Mouse (Mus musculus) CH12.LX (cell line): Measurements from ENCODE around the gene Dgkg. TPM values are rescaled to one million over a fixed set of nuclear protein-coding genes. Genes with fewer than 3 reads are reported as not detected.

ENCODE experiments used
- DNase-seq: peaks from one replicate; pipeline ENCODE4 v3.0.0-alpha.2; 2013; ENCODE audit errors: extremely low read depth
- H3K27ac ChIP-seq: 2 replicates; pipeline ENCODE4 v1.5.1; 2012; ENCODE audit warnings: low read depth, mild to moderate bottlenecking, control low read depth, moderate library complexity; ENCODE audit not compliant: insufficient read depth
- H3K27me3 ChIP-seq: replicated peaks from 2 replicates; pipeline ENCODE3; 2012; ENCODE audit warnings: inconsistent platforms
- H3K36me3 ChIP-seq, 2 experiments: replicated peaks in 1 of 2; 2 replicates each; pipeline versions ENCODE3 to v1.6.1; 2012; ENCODE audit warnings: inconsistent platforms in 1 of 2, low read length in 1 of 2, mild to moderate bottlenecking in 1 of 2, mixed read lengths in 1 of 2, moderate library complexity in 1 of 2; ENCODE audit not compliant: control insufficient read depth in 1 of 2, insufficient read depth in 1 of 2
- H3K4me1 ChIP-seq, 2 experiments: 2 replicates each; pipeline ENCODE4 v1.6.1; 2012; ENCODE audit warnings: inconsistent platforms in 1 of 2, moderate library complexity in 1 of 2; ENCODE audit not compliant: insufficient read depth in 2 of 2, control insufficient read depth in 1 of 2
- H3K4me2 ChIP-seq: 2 replicates; pipeline ENCODE4 v1.6.1; 2012; ENCODE audit warnings: low read depth, mild to moderate bottlenecking, control low read depth; ENCODE audit not compliant: poor library complexity, insufficient read depth, severe bottlenecking
- H3K4me3 ChIP-seq, 3 experiments: fragments of 150-350 bp in 1 of 3; sonication (generic) in 1 of 3; replicated peaks in 1 of 3; 2 replicates each; pipeline versions ENCODE3 to v1.5.1; 2011 to 2012; ENCODE audit warnings: low read depth in 2 of 3, low read length in 2 of 3, mild to moderate bottlenecking in 2 of 3, moderate library complexity in 2 of 3, control low read depth in 1 of 3, improper control_type of control experiment in 1 of 3, inconsistent platforms in 1 of 3, mixed read lengths in 1 of 3; ENCODE audit not compliant: poor library complexity in 1 of 3
- H3K79me2 ChIP-seq: replicated peaks from 2 replicates; pipeline ENCODE4 v1.6.1; 2012; ENCODE audit warnings: mild to moderate bottlenecking, moderate library complexity; ENCODE audit not compliant: control insufficient read depth, poor library complexity, insufficient read depth, severe bottlenecking; ENCODE audit errors: extremely low read depth
- H3K9ac ChIP-seq: 2 replicates; pipeline ENCODE4 v1.6.1; 2012; ENCODE audit warnings: low read depth, mild to moderate bottlenecking, control low read depth, moderate library complexity; ENCODE audit not compliant: insufficient read depth
- H3K9me3 ChIP-seq: replicated peaks from 2 replicates; pipeline ENCODE3; 2012; ENCODE audit warnings: low read length, inconsistent platforms, mixed read lengths
- BHLHE40 ChIP-seq: IDR thresholded peaks from 2 replicates; pipeline ENCODE4 v1.6.1; 2011; ENCODE audit warnings: mild to moderate bottlenecking, low read depth, low read length, improper control_type of control experiment
- CHD1 ChIP-seq: IDR thresholded peaks from 2 replicates; pipeline ENCODE4 v1.6.1; 2012; ENCODE audit warnings: low read depth, low read length, improper control_type of control experiment, inconsistent platforms
- CHD2 ChIP-seq: IDR thresholded peaks from 2 replicates; pipeline ENCODE4 v1.6.1; 2011; ENCODE audit warnings: low read length, improper control_type of control experiment
- CTCF ChIP-seq, 2 experiments: IDR thresholded peaks in 1 of 2; conservative IDR thresholded peaks in 1 of 2; 2 replicates each; pipeline ENCODE4 v1.5.1; 2011 to 2012; ENCODE audit warnings: low read depth in 2 of 2, low read length in 2 of 2, improper control_type of control experiment in 1 of 2, inconsistent platforms in 1 of 2, mild to moderate bottlenecking in 1 of 2, moderate library complexity in 1 of 2
- E2F4 ChIP-seq: IDR thresholded peaks from 2 replicates; pipeline ENCODE4 v1.6.1; 2011; ENCODE audit warnings: low read depth, low read length, improper control_type of control experiment; ENCODE audit not compliant: insufficient replicate concordance
- ELF1 ChIP-seq: IDR thresholded peaks from 2 replicates; pipeline ENCODE4 v1.6.1; 2014; ENCODE audit warnings: low read depth, mild to moderate bottlenecking, inconsistent platforms, low read length, improper control_type of control experiment
- EP300 ChIP-seq: IDR thresholded peaks from 2 replicates; pipeline ENCODE4 v1.6.1; 2011; ENCODE audit warnings: low read length, improper control_type of control experiment
- ETS1 ChIP-seq: conservative IDR thresholded peaks from 2 replicates; pipeline ENCODE4 v1.6.1; 2012; ENCODE audit warnings: low read depth, mild to moderate bottlenecking, inconsistent platforms, low read length, improper control_type of control experiment, moderate library complexity
- GABPA ChIP-seq: IDR thresholded peaks from 2 replicates; pipeline ENCODE4 v1.6.1; 2012; ENCODE audit warnings: low read depth, low read length, improper control_type of control experiment, inconsistent platforms; ENCODE audit not compliant: insufficient replicate concordance
- HCFC1 ChIP-seq: IDR thresholded peaks from 2 replicates; pipeline ENCODE4 v1.6.1; 2012; ENCODE audit warnings: low read depth, mild to moderate bottlenecking, inconsistent platforms, low read length, improper control_type of control experiment
- IRF4 ChIP-seq: IDR thresholded peaks from 2 replicates; pipeline ENCODE4 v1.6.1; 2014; ENCODE audit warnings: low read depth, mild to moderate bottlenecking, inconsistent platforms, low read length, improper control_type of control experiment
- JUN ChIP-seq: IDR thresholded peaks from 2 replicates; pipeline ENCODE4 v1.6.1; 2011; ENCODE audit warnings: low read depth, mild to moderate bottlenecking, low read length, improper control_type of control experiment, moderate library complexity; ENCODE audit not compliant: insufficient read depth
- JUND ChIP-seq: conservative IDR thresholded peaks from 2 replicates; pipeline ENCODE4 v1.6.1; 2011; ENCODE audit warnings: low read depth, low read length, improper control_type of control experiment
- KAT2A ChIP-seq: IDR thresholded peaks from 2 replicates; pipeline ENCODE4 v1.6.1; 2012; ENCODE audit warnings: low read length, improper control_type of control experiment, inconsistent platforms; ENCODE audit not compliant: insufficient replicate concordance
- MAFK ChIP-seq: IDR thresholded peaks from 2 replicates; pipeline ENCODE4 v1.6.1; 2011; ENCODE audit warnings: low read length, improper control_type of control experiment; ENCODE audit not compliant: insufficient replicate concordance
- MAX ChIP-seq: IDR thresholded peaks from 2 replicates; pipeline ENCODE4 v1.6.1; 2011; ENCODE audit warnings: low read length, improper control_type of control experiment
- MAZ ChIP-seq: IDR thresholded peaks from 2 replicates; pipeline ENCODE4 v1.6.1; 2012; ENCODE audit warnings: low read depth, mild to moderate bottlenecking, inconsistent platforms, low read length, improper control_type of control experiment, moderate library complexity
- MEF2A ChIP-seq: IDR thresholded peaks from 2 replicates; pipeline ENCODE4 v1.6.1; 2014; ENCODE audit warnings: low read depth, mild to moderate bottlenecking, inconsistent platforms, low read length, improper control_type of control experiment, borderline replicate concordance
- MXI1 ChIP-seq: IDR thresholded peaks from 2 replicates; pipeline ENCODE4 v1.6.1; 2011; ENCODE audit warnings: mild to moderate bottlenecking, low read depth, low read length, improper control_type of control experiment
- MYC ChIP-seq: IDR thresholded peaks from 2 replicates; pipeline ENCODE4 v1.6.1; 2011; ENCODE audit warnings: low read depth, mild to moderate bottlenecking, improper control_type of control experiment, low read length
- NELFE ChIP-seq: IDR thresholded peaks from 2 replicates; pipeline ENCODE4 v1.6.1; 2011; ENCODE audit warnings: low read depth, low read length, improper control_type of control experiment
- NRF1 ChIP-seq: IDR thresholded peaks from 2 replicates; pipeline ENCODE4 v1.6.1; 2014; ENCODE audit warnings: low read depth, mild to moderate bottlenecking, inconsistent platforms, low read length, improper control_type of control experiment, moderate library complexity
- PAX5 ChIP-seq: IDR thresholded peaks from 2 replicates; pipeline ENCODE4 v1.6.1; 2012; ENCODE audit warnings: low read length, inconsistent platforms, mixed read lengths
- POLR2A ChIP-seq: IDR thresholded peaks from 2 replicates; pipeline ENCODE4 v1.6.1; 2011; ENCODE audit warnings: low read depth, mild to moderate bottlenecking, improper control_type of control experiment, low read length
- POLR2AphosphoS2 ChIP-seq: IDR thresholded peaks from 2 replicates; pipeline ENCODE4 v1.6.1; 2011; ENCODE audit warnings: low read depth, low read length, improper control_type of control experiment
- RAD21 ChIP-seq: IDR thresholded peaks from 2 replicates; pipeline ENCODE4 v1.6.1; 2011; ENCODE audit warnings: low read depth, mild to moderate bottlenecking, low read length, improper control_type of control experiment, moderate library complexity
- RCOR1 ChIP-seq: conservative IDR thresholded peaks from 2 replicates; pipeline ENCODE4 v1.6.1; 2012; ENCODE audit warnings: low read depth, mild to moderate bottlenecking, inconsistent platforms, low read length, improper control_type of control experiment
- SIN3A ChIP-seq: IDR thresholded peaks from 2 replicates; pipeline ENCODE4 v1.6.1; 2012; ENCODE audit warnings: low read length, improper control_type of control experiment, inconsistent platforms
- SMC3 ChIP-seq: IDR thresholded peaks from 2 replicates; pipeline ENCODE4 v1.6.1; 2011; ENCODE audit warnings: low read depth, low read length, improper control_type of control experiment
- TBP ChIP-seq: conservative IDR thresholded peaks from 2 replicates; pipeline ENCODE4 v1.6.1; 2011; ENCODE audit warnings: low read depth, low read length, improper control_type of control experiment
- TCF12 ChIP-seq: IDR thresholded peaks from 2 replicates; pipeline ENCODE4 v1.6.1; 2014; ENCODE audit warnings: low read depth, mild to moderate bottlenecking, inconsistent platforms, low read length, improper control_type of control experiment
- UBTF ChIP-seq: IDR thresholded peaks from 2 replicates; pipeline ENCODE4 v1.6.1; 2012; ENCODE audit warnings: low read depth, mild to moderate bottlenecking, inconsistent platforms, low read length, improper control_type of control experiment, moderate library complexity
- USF1 ChIP-seq: IDR thresholded peaks from 2 replicates; pipeline ENCODE4 v1.6.1; 2014; ENCODE audit warnings: low read depth, mild to moderate bottlenecking, inconsistent platforms, low read length, improper control_type of control experiment
- USF2 ChIP-seq: conservative IDR thresholded peaks from 2 replicates; pipeline ENCODE4 v1.6.1; 2011; ENCODE audit warnings: low read depth, low read length, improper control_type of control experiment
- ZC3H11A ChIP-seq: IDR thresholded peaks from 2 replicates; pipeline ENCODE4 v1.6.1; 2012; ENCODE audit warnings: low read depth, mild to moderate bottlenecking, inconsistent platforms, low read length, improper control_type of control experiment
- ZKSCAN1 ChIP-seq: IDR thresholded peaks from 2 replicates; pipeline ENCODE4 v1.6.1; 2012; ENCODE audit warnings: low read depth, inconsistent platforms, low read length, improper control_type of control experiment, borderline replicate concordance
- ZMIZ1 ChIP-seq: IDR thresholded peaks from 2 replicates; pipeline ENCODE4 v1.6.1; 2012; ENCODE audit warnings: low read depth, mild to moderate bottlenecking, inconsistent platforms, low read length, improper control_type of control experiment
- ZNF384 ChIP-seq: IDR thresholded peaks from 2 replicates; pipeline ENCODE4 v1.6.1; 2012; ENCODE audit warnings: low read depth, low read length, improper control_type of control experiment, inconsistent platforms
- dilution Hi-C: fragments of 300-500 bp; cut with MboI; formaldehyde crosslinking; loops from 2 replicates; pipeline ENCODE4 v1.14.3; 2020; ENCODE audit warnings: low sequenced_read_pairs; ENCODE audit not compliant: extremely low pct_unique_long_range_greater_than_20kb, extremely low pct_ligation_motif_present
- in situ Hi-C: fragments of 300-500 bp; cut with MboI; formaldehyde crosslinking; loops from 3 replicates; pipeline ENCODE4 v1.14.3; 2019; ENCODE audit warnings: low sequenced_read_pairs, low pct_ligation_motif_present, low pct_unique_long_range_greater_than_20kb, mixed read lengths
- polyA plus RNA-seq: library from polyadenylated mRNA; unstranded; fragments of >175 nt; gene quantifications from 2 replicates; pipeline ENCODE4 v1.2.1, GENCODE M21; 2012; ENCODE audit warnings: low read depth; ENCODE audit not compliant: insufficient read length
- total RNA-seq, 2 experiments: library from RNA; depleted of rRNA; stranded (reverse); fragments of 300-350 nt in 1 of 2; fragments of >200 nt in 1 of 2; gene quantifications; 2 replicates each; pipeline ENCODE4 v1.2.3; 2012 to 2014

The Dgkg gene
- total and polyA plus RNA-seq, 3 experiments, result 2.0 to 9.2 (median 3.0) TPM

GRCm38 (mm10) chr16:22439499-22440177 lies 217.4 kb downstream of the Dgkg start, which contains the start of gene Etv5:
TSS of gene Etv5 (minus strand) at chr16:22439719.
- H3K4me3 ChIP-seq, result peak within 1 kb of the TSS; percentile 53 to 81 (median 66)
- H3K9me3 ChIP-seq, result no peaks in the 10 kb centered on the region
- in situ Hi-C loops (loop anchor here (5.0 kb wide), 1 partner anchor 98 kb away; no protein-coding TSS in a partner anchor), dilution Hi-C loops (no loop called here)
- DNase-seq, result peak; percentile 100
- peak within 1 kb of the TSS; percentile 64 for H3K4me2 ChIP-seq
- H3K79me2 ChIP-seq, result no peaks in the 10 kb centered on the region
- H3K27me3 ChIP-seq, result peaks cover 34% of the 10 kb centered on the region
- no peak within 1 kb of the TSS for H3K27ac ChIP-seq
- H3K9ac ChIP-seq, result peak within 1 kb of the TSS; percentile 78
- no peak for TF ChIP-seq PAX5
- TF ChIP-seq JUND, result no peak
- peak; percentile 87 for TF ChIP-seq ZMIZ1
- TF ChIP-seq UBTF, result no peak
- no peak for TF ChIP-seq ZKSCAN1
- peak; percentile 60; the same call in 1 of the 2 replicates for TF ChIP-seq NELFE
- TF ChIP-seq KAT2A, result 0 out of 2 replicates have a peak, but pooled peaks have one; percentile 31
- TF ChIP-seq POLR2AphosphoS2, result no peak
- no peak for TF ChIP-seq CHD1
- TF ChIP-seq MXI1, result peak; percentile 81
- TF ChIP-seq GABPA, result no peak
- TF ChIP-seq MYC, result no peak
- TF ChIP-seq JUN, result no peak
- peak; percentile 91 for TF ChIP-seq TCF12
- TF ChIP-seq IRF4, result peak; percentile 10; the same call in 1 of the 2 replicates
- no peak; the same call in none of the 2 replicates for TF ChIP-seq HCFC1
- 0 out of 2 replicates have a peak, but pooled peaks have one; percentile 10 for TF ChIP-seq BHLHE40
- TF ChIP-seq RAD21, result no peak
- no peak for TF ChIP-seq MEF2A
- no peak for TF ChIP-seq ZC3H11A
- TF ChIP-seq EP300, result no peak
- peak; percentile 65 for TF ChIP-seq NRF1
- no peak for TF ChIP-seq CTCF (conservative IDR thresholded peaks at IDR 0.05 in 1 of 2, IDR thresholded peaks at IDR 0.05 in 1 of 2; ENCODE audit: low read depth in 2 of 2, low read length in 2 of 2)
- TF ChIP-seq SMC3, result no peak
- TF ChIP-seq RCOR1, result no peak
- peak; percentile 86; the same call in 1 of the 2 replicates for TF ChIP-seq MAFK
- peak; percentile 36; the same call in 1 of the 2 replicates for TF ChIP-seq ELF1
- no peak for TF ChIP-seq ETS1
- peak; percentile 70 for TF ChIP-seq ZNF384
- TF ChIP-seq POLR2A, result peak; percentile 86
- no peak for TF ChIP-seq USF1
- TF ChIP-seq CHD2, result peak; percentile 92; the same call in 1 of the 2 replicates
- peak; percentile 73 for TF ChIP-seq SIN3A
- no peak for TF ChIP-seq E2F4
- peak; percentile 64; the same call in 1 of the 2 replicates for TF ChIP-seq TBP
- peak; percentile 2; the same call in 1 of the 2 replicates for TF ChIP-seq MAX
- TF ChIP-seq MAZ, result no peak
- TF ChIP-seq USF2, result no peak
- H3K4me1 ChIP-seq, result peaks cover 4 to 31% of the 10 kb centered on the region in 2 experiments; a peak in 2 of 4 replicates
- no peaks in the 10 kb centered on the region for H3K36me3 ChIP-seq
